Mouse (Mus musculus) limb, embryonic 14.5 days (tissue): ENCODE results near the gene Gm20481. TPM values are rescaled to one million over a fixed set of nuclear protein-coding genes. Genes with fewer than 3 reads are reported as not detected.
A peak's percentile ranks its signal among the peaks of the same experiment; 100 is the strongest.
"Not testable (repeated sequence)": the region's sequence is repeated elsewhere in the genome, so short reads cannot be mapped to it uniquely, and the experiment has no call there.

ENCODE experiments used
- ATAC-seq: fragments of 200-750 bp; cut with Nextera tagmentation; 2 replicates; pipeline ENCODE4 v1.8.0; 2017; ENCODE audit warnings: low read depth, moderate number of reproducible peaks, moderate TSS enrichment; ENCODE audit not compliant: low FRiP score
- DNase-seq: peaks from one replicate; pipeline ENCODE4 v3.0.0-alpha.2; 2015; ENCODE audit warnings: low spot score
- H3K27ac ChIP-seq: fragments of 300-500 bp; sonication (generic); replicated peaks from 2 replicates; pipeline ENCODE4 v1.5.1; 2014; ENCODE audit warnings: low read depth, mild to moderate bottlenecking, low read length, moderate library complexity, mixed read lengths
- H3K27me3 ChIP-seq: fragments of 300-500 bp; sonication (generic); 2 replicates; pipeline ENCODE4 v1.6.1; 2014; ENCODE audit warnings: low read length, mixed read lengths; ENCODE audit not compliant: control insufficient read depth, insufficient read depth
- H3K36me3 ChIP-seq: fragments of 300-500 bp; sonication (generic); 2 replicates; pipeline ENCODE4 v1.6.1; 2014; ENCODE audit warnings: mild to moderate bottlenecking, low read length, moderate library complexity, mixed read lengths; ENCODE audit not compliant: control insufficient read depth, insufficient read depth
- H3K4me1 ChIP-seq: fragments of 300-500 bp; sonication (generic); 2 replicates; pipeline ENCODE4 v1.6.1; 2014; ENCODE audit warnings: antibody characterized with exemption, low read length, mixed read lengths; ENCODE audit not compliant: control insufficient read depth, insufficient read depth
- H3K4me2 ChIP-seq: fragments of 300-500 bp; sonication (generic); replicated peaks from 2 replicates; pipeline ENCODE4 v1.6.1; 2014; ENCODE audit warnings: low read depth, mild to moderate bottlenecking, low read length, moderate library complexity; ENCODE audit not compliant: severe bottlenecking
- H3K4me3 ChIP-seq: fragments of 300-500 bp; sonication (generic); replicated peaks from 2 replicates; pipeline ENCODE4 v1.5.1; 2014; ENCODE audit warnings: low read length
- H3K9ac ChIP-seq: fragments of 300-500 bp; sonication (generic); 2 replicates; pipeline ENCODE4 v1.6.1; 2014; ENCODE audit warnings: mild to moderate bottlenecking, low read depth, low read length, moderate library complexity; ENCODE audit not compliant: severe bottlenecking
- H3K9me3 ChIP-seq: fragments of 300-500 bp; sonication (generic); 2 replicates; pipeline ENCODE4 v1.6.1; 2016; ENCODE audit warnings: low read length; ENCODE audit not compliant: control insufficient read depth
- POLR2A ChIP-seq: fragments of 200-500 bp; IDR thresholded peaks from 2 replicates; pipeline ENCODE4 v1.8.0; 2012; ENCODE audit warnings: inconsistent platforms, mild to moderate bottlenecking, moderate library complexity, borderline replicate concordance; ENCODE audit not compliant: insufficient read depth, insufficient read length; ENCODE audit errors: extremely low read depth
- WGBS: fragments of 180-500 bp; shearing (Covaris S2); extraction: QIAGEN DNeasy Blood & Tissue Kit; methylation state at CpG from one replicate; pipeline ENCODE4 v1.1.7; 2014; 5-methylcytosine and 5-hydroxymethylcytosine counted together
- polyA plus RNA-seq, 2 experiments: library from polyadenylated mRNA; depleted of rRNA in 1 of 2; stranded (reverse) in 1 of 2; unstranded in 1 of 2; fragments of >200 nt; fragmentation: Nextera tagmentation in 1 of 2; extraction: Ambion mirVana in 1 of 2; gene quantifications; 2 replicates each; pipeline versions ENCODE4 v1.2.1 to v1.2.3; 2012 to 2014

The Gm20481 gene
- polyA plus RNA-seq, 2 experiments = not detected

- ATAC-seq (no peak), DNase-seq (no peak)
- TF ChIP-seq POLR2A = no peak
- 22% methylated on average over 8 of the region's 8 CpGs for WGBS
- Histone ChIP-seq H3K4me2 (no peak overlapping the region), H3K4me1 (peaks cover 9% of the 10 kb centered on the region), H3K4me3 (no peak overlapping the region), H3K27ac (no peak overlapping the region), H3K36me3 (peaks cover 23% of the 10 kb centered on the region), H3K9me3 (no peaks in the 10 kb centered on the region), H3K27me3 (no peaks in the 10 kb centered on the region), H3K9ac (no peak overlapping the region)
Observed at GRCm38 (mm10) chr17:34947606-34948005, 22.1 kb upstream of the Gm20481 start.

GRCm38 (mm10) chr17:34948721-34949552 is 20.8 kb upstream of the Gm20481 start:
- not testable (repeated sequence) for H3K27me3 ChIP-seq, H3K9me3 ChIP-seq, H3K4me3 ChIP-seq, DNase-seq, H3K27ac ChIP-seq, H3K9ac ChIP-seq, H3K4me1 ChIP-seq, H3K4me2 ChIP-seq, ATAC-seq
- peaks cover 23% of the 10 kb centered on the region for H3K36me3 ChIP-seq
- WGBS = 59% methylated on average over 9 of the region's 9 CpGs

- no peak for ATAC-seq
- Histone ChIP-seq H3K4me3 (no peak overlapping the region), H3K27me3 (no peaks in the 10 kb centered on the region), H3K36me3 (peaks cover 23% of the 10 kb centered on the region), H3K9me3 (no peaks in the 10 kb centered on the region), H3K9ac (no peak overlapping the region), H3K4me1 (peaks cover 9% of the 10 kb centered on the region), H3K4me2 (no peak overlapping the region), H3K27ac (no peak overlapping the region)
- whole genome bisulfite sequencing = 31% methylated on average over 4 of the region's 4 CpGs
- no peak for TF ChIP-seq POLR2A
- no peak for DNase-seq
Observed at GRCm38 (mm10) chr17:34949553-34949969, 20.2 kb upstream of the Gm20481 start.

- Histone ChIP-seq H3K9me3 (no peaks in the 10 kb centered on the region), H3K4me2 (peak overlapping the region; percentile 89), H3K9ac (peak overlapping the region; percentile 99), H3K36me3 (peaks cover 23% of the 10 kb centered on the region), H3K4me3 (peak overlapping the region; percentile 98), H3K27me3 (peaks cover 4% of the 10 kb centered on the region; the same call in 1 of the 2 replicates), H3K4me1 (peaks cover 9% of the 10 kb centered on the region), H3K27ac (peak overlapping the region; percentile 95)
- DNase-seq (no peak), ATAC-seq (no peak)
- TF ChIP-seq POLR2A = no peak
- 18% methylated on average over 10 of the region's 10 CpGs for WGBS
Observed at GRCm38 (mm10) chr17:34950514-34951455, 18.9 kb upstream of the Gm20481 start.
